Mouse (Mus musculus): ENCODE results near the gene Ghrl. TPM values are rescaled to one million over a fixed set of nuclear protein-coding genes. Genes with fewer than 3 reads are reported as not detected.

Gene Ghrl
- 8.1 and 10.2 TPM in 2 replicates for polyA plus RNA-seq (2014; fragmentation: Nextera tagmentation; extraction: Ambion mirVana)

GRCm38 (mm10) chr6:113719878-113720277 lies at the start of gene Ghrl:
Gene Ghrl, minus strand, starts transcription at chr6:113719880.
- Histone ChIP-seq H3K9ac (replicated peaks; ENCODE audit: low read depth, low read length) (no peak within 1 kb of the TSS), H3K36me3 (ENCODE audit: control insufficient read depth, insufficient read depth, low read length) (peaks cover 45% of the 10 kb centered on the region), H3K27me3 (ENCODE audit: control insufficient read depth, insufficient read depth, low read length) (no peaks in the 10 kb centered on the region), H3K4me3 (ENCODE audit: low read depth, low read length) (no peak within 1 kb of the TSS), H3K4me2 (replicated peaks; ENCODE audit: low read depth, low read length) (no peak within 1 kb of the TSS), H3K27ac (ENCODE audit: low read length) (no peak within 1 kb of the TSS), H3K9me3 (ENCODE audit: control insufficient read depth, low read depth, low read length) (no peaks in the 10 kb centered on the region), H3K4me1 (ENCODE audit: control insufficient read depth, insufficient read depth, low read length) (no peaks in the 10 kb centered on the region)
- no peak for ATAC-seq (ENCODE audit: insufficient number of reproducible peaks, insufficient read depth, low FRiP score, low read depth)
- 59% methylated on average over 3 of the region's 3 CpGs for WGBS

GRCm38 (mm10) chr6:113768804-113769203 lies 49.1 kb upstream of the Ghrl start:
- no peaks in the 10 kb centered on the region for H3K36me3 ChIP-seq (ENCODE audit: control insufficient read depth, insufficient read depth, low read length)

GRCm38 (mm10) chr6:113761644-113762043 lies 42.0 kb upstream of the Ghrl start:
- WGBS, result 25% methylated on average over 7 of the region's 7 CpGs
- H3K27ac ChIP-seq (ENCODE audit: low read length), result no peak overlapping the region

More at GRCm38 (mm10) chr6:113768804-113769203, 49.1 kb upstream of the Ghrl start:
- Histone ChIP-seq H3K4me2 (replicated peaks; ENCODE audit: low read depth, low read length) (no peak overlapping the region), H3K4me1 (ENCODE audit: control insufficient read depth, insufficient read depth, low read length) (no peaks in the 10 kb centered on the region), H3K9me3 (ENCODE audit: control insufficient read depth, low read depth, low read length) (no peaks in the 10 kb centered on the region), H3K27me3 (ENCODE audit: control insufficient read depth, insufficient read depth, low read length) (no peaks in the 10 kb centered on the region), H3K27ac (ENCODE audit: low read length) (no peak overlapping the region), H3K9ac (replicated peaks; ENCODE audit: low read depth, low read length) (no peak overlapping the region), H3K4me3 (ENCODE audit: low read depth, low read length) (no peak overlapping the region)
- 55% methylated on average over 11 of the region's 11 CpGs for whole genome bisulfite sequencing
- ATAC-seq (ENCODE audit: insufficient number of reproducible peaks, insufficient read depth, low FRiP score, low read depth), result no peak

GRCm38 (mm10) chr6:113749119-113749685 lies 29.5 kb upstream of the Ghrl start:
- no peaks in the 10 kb centered on the region for H3K9me3 ChIP-seq (ENCODE audit: control insufficient read depth, low read depth, low read length)
- H3K9ac ChIP-seq (replicated peaks; ENCODE audit: low read depth, low read length), result no peak overlapping the region
- whole genome bisulfite sequencing, result 58% methylated on average over 17 of the region's 17 CpGs
- no peaks in the 10 kb centered on the region for H3K4me1 ChIP-seq (ENCODE audit: control insufficient read depth, insufficient read depth, low read length)
- no peak overlapping the region for H3K27ac ChIP-seq (ENCODE audit: low read length)
- ATAC-seq (ENCODE audit: insufficient number of reproducible peaks, insufficient read depth, low FRiP score, low read depth), result no peak
- H3K36me3 ChIP-seq (ENCODE audit: control insufficient read depth, insufficient read depth, low read length), result no peaks in the 10 kb centered on the region
- H3K4me3 ChIP-seq (ENCODE audit: low read depth, low read length), result no peak overlapping the region
- H3K27me3 ChIP-seq (ENCODE audit: control insufficient read depth, insufficient read depth, low read length), result no peaks in the 10 kb centered on the region
- no peak overlapping the region for H3K4me2 ChIP-seq (replicated peaks; ENCODE audit: low read depth, low read length)

More at GRCm38 (mm10) chr6:113761644-113762043, 42.0 kb upstream of the Ghrl start:
- no peak for ATAC-seq (ENCODE audit: insufficient number of reproducible peaks, insufficient read depth, low FRiP score, low read depth)
- Histone ChIP-seq H3K9me3 (ENCODE audit: control insufficient read depth, low read depth, low read length) (no peaks in the 10 kb centered on the region), H3K36me3 (ENCODE audit: control insufficient read depth, insufficient read depth, low read length) (no peaks in the 10 kb centered on the region), H3K9ac (replicated peaks; ENCODE audit: low read depth, low read length) (no peak overlapping the region), H3K4me1 (ENCODE audit: control insufficient read depth, insufficient read depth, low read length) (no peaks in the 10 kb centered on the region), H3K4me3 (ENCODE audit: low read depth, low read length) (no peak overlapping the region), H3K4me2 (replicated peaks; ENCODE audit: low read depth, low read length) (no peak overlapping the region), H3K27me3 (ENCODE audit: control insufficient read depth, insufficient read depth, low read length) (no peaks in the 10 kb centered on the region)

GRCm38 (mm10) chr6:113748351-113748750 lies 28.7 kb upstream of the Ghrl start:
- H3K9ac ChIP-seq (replicated peaks; ENCODE audit: low read depth, low read length), result no peak overlapping the region
- no peaks in the 10 kb centered on the region for H3K27me3 ChIP-seq (ENCODE audit: control insufficient read depth, insufficient read depth, low read length)
- H3K9me3 ChIP-seq (ENCODE audit: control insufficient read depth, low read depth, low read length), result no peaks in the 10 kb centered on the region
- H3K4me3 ChIP-seq (ENCODE audit: low read depth, low read length), result no peak overlapping the region
- ATAC-seq (ENCODE audit: insufficient number of reproducible peaks, insufficient read depth, low FRiP score, low read depth), result no peak
- no peaks in the 10 kb centered on the region for H3K4me1 ChIP-seq (ENCODE audit: control insufficient read depth, insufficient read depth, low read length)
- no peak overlapping the region for H3K27ac ChIP-seq (ENCODE audit: low read length)
- peak overlapping the region; percentile 22; the same call in 1 of the 2 replicates for H3K4me2 ChIP-seq (replicated peaks; ENCODE audit: low read depth, low read length)
- H3K36me3 ChIP-seq (ENCODE audit: control insufficient read depth, insufficient read depth, low read length), result no peaks in the 10 kb centered on the region
- WGBS, result 26% methylated on average over 26 of the region's 26 CpGs

- H3K9ac ChIP-seq (replicated peaks; ENCODE audit: low read depth, low read length), result no peak overlapping the region
- H3K9me3 ChIP-seq (ENCODE audit: control insufficient read depth, low read depth, low read length), result no peaks in the 10 kb centered on the region
- no peak overlapping the region for H3K4me2 ChIP-seq (replicated peaks; ENCODE audit: low read depth, low read length)
- WGBS, result 83% methylated on average over 14 of the region's 14 CpGs
- no peaks in the 10 kb centered on the region for H3K4me1 ChIP-seq (ENCODE audit: control insufficient read depth, insufficient read depth, low read length)
- ATAC-seq (ENCODE audit: insufficient number of reproducible peaks, insufficient read depth, low FRiP score, low read depth), result no peak
- no peaks in the 10 kb centered on the region for H3K36me3 ChIP-seq (ENCODE audit: control insufficient read depth, insufficient read depth, low read length)
- H3K4me3 ChIP-seq (ENCODE audit: low read depth, low read length), result no peak overlapping the region
- no peak overlapping the region for H3K27ac ChIP-seq (ENCODE audit: low read length)
- no peaks in the 10 kb centered on the region for H3K27me3 ChIP-seq (ENCODE audit: control insufficient read depth, insufficient read depth, low read length)
These were observed 27.6 kb upstream of the Ghrl start for GRCm38 (mm10) chr6:113747284-113747683.

- Histone ChIP-seq H3K36me3 (ENCODE audit: control insufficient read depth, insufficient read depth, low read length) (no peaks in the 10 kb centered on the region), H3K9ac (replicated peaks; ENCODE audit: low read depth, low read length) (no peak overlapping the region), H3K4me3 (ENCODE audit: low read depth, low read length) (no peak overlapping the region), H3K27ac (ENCODE audit: low read length) (no peak overlapping the region), H3K27me3 (ENCODE audit: control insufficient read depth, insufficient read depth, low read length) (no peaks in the 10 kb centered on the region), H3K4me2 (replicated peaks; ENCODE audit: low read depth, low read length) (no peak overlapping the region), H3K4me1 (ENCODE audit: control insufficient read depth, insufficient read depth, low read length) (no peaks in the 10 kb centered on the region), H3K9me3 (ENCODE audit: control insufficient read depth, low read depth, low read length) (no peaks in the 10 kb centered on the region)
- ATAC-seq (ENCODE audit: insufficient number of reproducible peaks, insufficient read depth, low FRiP score, low read depth), result no peak
These were observed 25.4 kb upstream of the Ghrl start for GRCm38 (mm10) chr6:113745117-113745516.

GRCm38 (mm10) chr6:113743111-113743510 lies 23.4 kb upstream of the Ghrl start:
- no peaks in the 10 kb centered on the region for H3K36me3 ChIP-seq (ENCODE audit: control insufficient read depth, insufficient read depth, low read length)
- no peak for ATAC-seq (ENCODE audit: insufficient number of reproducible peaks, insufficient read depth, low FRiP score, low read depth)
- no peak overlapping the region for H3K27ac ChIP-seq (ENCODE audit: low read length)
- no peaks in the 10 kb centered on the region for H3K9me3 ChIP-seq (ENCODE audit: control insufficient read depth, low read depth, low read length)
- H3K4me1 ChIP-seq (ENCODE audit: control insufficient read depth, insufficient read depth, low read length), result peaks cover 8% of the 10 kb centered on the region
- WGBS, result 60% methylated on average over 1 of the region's 1 CpGs
- no peaks in the 10 kb centered on the region for H3K27me3 ChIP-seq (ENCODE audit: control insufficient read depth, insufficient read depth, low read length)
- no peak overlapping the region for H3K4me2 ChIP-seq (replicated peaks; ENCODE audit: low read depth, low read length)
- no peak overlapping the region for H3K4me3 ChIP-seq (ENCODE audit: low read depth, low read length)
- no peak overlapping the region for H3K9ac ChIP-seq (replicated peaks; ENCODE audit: low read depth, low read length)

GRCm38 (mm10) chr6:113742321-113742720 lies 22.6 kb upstream of the Ghrl start:
- no peaks in the 10 kb centered on the region for H3K36me3 ChIP-seq (ENCODE audit: control insufficient read depth, insufficient read depth, low read length)
- no peak overlapping the region for H3K27ac ChIP-seq (ENCODE audit: low read length)
- no peak overlapping the region for H3K4me3 ChIP-seq (ENCODE audit: low read depth, low read length)
- H3K4me1 ChIP-seq (ENCODE audit: control insufficient read depth, insufficient read depth, low read length), result peaks cover 8% of the 10 kb centered on the region
- H3K4me2 ChIP-seq (replicated peaks; ENCODE audit: low read depth, low read length), result no peak overlapping the region
- 71% methylated on average over 1 of the region's 1 CpGs for WGBS
- no peak overlapping the region for H3K9ac ChIP-seq (replicated peaks; ENCODE audit: low read depth, low read length)
- ATAC-seq (ENCODE audit: insufficient number of reproducible peaks, insufficient read depth, low FRiP score, low read depth), result no peak
- H3K27me3 ChIP-seq (ENCODE audit: control insufficient read depth, insufficient read depth, low read length), result no peaks in the 10 kb centered on the region
- no peaks in the 10 kb centered on the region for H3K9me3 ChIP-seq (ENCODE audit: control insufficient read depth, low read depth, low read length)
